In genomic region chr10:42251749-42252323, GRCm38 (mm10) we compare ENCODE assay signal across 9 mouse cellular contexts. TPM values are rescaled to one million over a fixed set of nuclear protein-coding genes. Genes with fewer than 3 reads are reported as not detected.
A peak's percentile ranks its signal among the peaks of the same experiment; 100 is the strongest.
DNase-seq lines count a peak whose midpoint lies in the region; ATAC-seq and TF ChIP-seq lines count a peak whose summit lies in the region.
"Had no signal": no experiment of that assay in that cellular context is flagged by ENCODE, and none has a peak within 500 bp of the region (broad histone marks: within the 10 kb centered on the region; RNA-seq: fewer than 3 reads in every experiment).

No protein-coding gene starts in this region.

- peaks cover 53% of the 10 kb centered on the region for H3K4me1 ChIP-seq in kidney, embryonic 16.5 days (ENCODE audit: insufficient read depth, low read length)
- H3K4me1 ChIP-seq in liver, embryonic 14.5 days (replicated peaks; ENCODE audit: control insufficient read depth in 2 of 2, insufficient read depth in 2 of 2, low read length in 1 of 2) = peaks cover 55 to 82% of the 10 kb centered on the region in 2 experiments

- H3K27me3 ChIP-seq in kidney, embryonic 16.5 days (ENCODE audit: insufficient read depth, low read length) = no peaks in the 10 kb centered on the region
- no peaks in the 10 kb centered on the region for H3K27me3 ChIP-seq in liver, embryonic 14.5 days (ENCODE audit: control insufficient read depth, insufficient read depth, low read length)

- WGBS in kidney, embryonic 16.5 days = 36% methylated on average over 8 of the region's 8 CpGs
- 65% methylated on average over 8 of the region's 8 CpGs for WGBS in liver, embryonic 14.5 days (ENCODE audit: insufficient replicate concordance)

- H3K27ac ChIP-seq in kidney, embryonic 16.5 days (ENCODE audit: low read length) = no peak overlapping the region
- peak overlapping the region; percentile 26; the same call in 1 of the 2 replicates for H3K27ac ChIP-seq in liver, embryonic 14.5 days

- ATAC-seq in kidney, embryonic 16.5 days (ENCODE audit: low FRiP score, low TSS enrichment) = no peak
- ATAC-seq in liver, embryonic 14.5 days (ENCODE audit: insufficient read depth) = no peak

- H3K4me3 ChIP-seq in kidney, embryonic 16.5 days (ENCODE audit: low read length) = no peak overlapping the region
- no peak overlapping the region for H3K4me3 ChIP-seq in liver, embryonic 14.5 days (ENCODE audit: insufficient read depth in 1 of 2, low read depth in 2 of 2, low read length in 2 of 2)
- H3K4me3 ChIP-seq: erythroblast, embryonic 14.5 days had no signal

- no peaks in the 10 kb centered on the region for H3K36me3 ChIP-seq in kidney, embryonic 16.5 days (ENCODE audit: insufficient read depth, low read length)
- H3K36me3 ChIP-seq in liver, embryonic 14.5 days (replicated peaks; ENCODE audit: control insufficient read depth, insufficient read depth, low read depth) = peaks cover 47% of the 10 kb centered on the region

- H3K9ac ChIP-seq in kidney, embryonic 16.5 days (replicated peaks; ENCODE audit: low read length) = 0 out of 2 replicates have a peak overlapping the region, but pooled peaks have one; percentile 29
- H3K9ac ChIP-seq in liver, embryonic 14.5 days (replicated peaks) = no peak overlapping the region; the same call in 1 of the 2 replicates

- peak; percentile 35 for DNase-seq in embryo, embryonic 10 days (ENCODE audit: low spot score)
- no peak for DNase-seq in embryo, embryonic 10.5 days (ENCODE audit: low spot score)
- no peak for DNase-seq in kidney, adult 9 months
- peak; percentile 37 for DNase-seq in embryo, embryonic 11 days
- no peak for DNase-seq in liver, embryonic 14.5 days (ENCODE audit: low read depth in 3 of 3, low spot score in 3 of 3)
- DNase-seq in gastrocnemius, adult 8-10 months (ENCODE audit: low spot score in 2 of 2) = no peak
- DNase-seq in MN1 (ENCODE audit: low spot score) = no peak

- H3K9me3 ChIP-seq in kidney, embryonic 16.5 days (ENCODE audit: low read length) = no peaks in the 10 kb centered on the region
- H3K9me3 ChIP-seq in liver, embryonic 14.5 days (ENCODE audit: control insufficient read depth, low read length) = no peaks in the 10 kb centered on the region

- TF ChIP-seq EP300 in liver, embryonic 14.5 days (IDR thresholded peaks at IDR 0.05; ENCODE audit: low read depth) = no peak

- TF ChIP-seq CTCF in liver, embryonic 14.5 days (IDR thresholded peaks at IDR 0.05; ENCODE audit: low read depth) = no peak

- H3K4me2 ChIP-seq in kidney, embryonic 16.5 days (replicated peaks; ENCODE audit: low read depth, low read length) = no peak overlapping the region
- no peak overlapping the region for H3K4me2 ChIP-seq in liver, embryonic 14.5 days (ENCODE audit: low read depth)

RNA-seq across cellular contexts. Expression of gene Foxo3, which starts 24.7 kb away (rescaled TPM):
- polyA plus RNA-seq in kidney, embryonic 16.5 days (2015; fragmentation: Nextera tagmentation; extraction: Ambion mirVana) = 5.9 and 6.3 TPM in 2 replicates
- polyA plus RNA-seq in liver, embryonic 14.5 days (2012; rRNA removed) = 15.6 and 15.9 TPM in 2 replicates
- polyA plus RNA-seq in liver, embryonic 14.5 days (2014; fragmentation: Nextera tagmentation; extraction: Ambion mirVana) = 17.6 and 19.3 TPM in 2 replicates
- 10 to 100 TPM; 21.6 to 35.2 (median 25.8) TPM for total RNA-seq in gastrocnemius, adult 8-10 months (2022)

Comparison
In these comparisons a context has a peak if more than half of its experiments do, and no peak if none do; other contexts are left out.
1. DNase-seq: peak in embryo, embryonic 10 days (single experiment) and embryo, embryonic 11 days (single experiment); none in embryo, embryonic 10.5 days (single experiment), kidney, adult 9 months (single experiment), liver, embryonic 14.5 days (0 of 3), gastrocnemius, adult 8-10 months (0 of 2) and MN1 (single experiment).